Mouse (Mus musculus): ENCODE data around the gene Hirip3. TPM values are rescaled to one million over a fixed set of nuclear protein-coding genes. Genes with fewer than 3 reads are reported as not detected.

The Hirip3 gene
- polyA plus RNA-seq (2015; fragmentation: Nextera tagmentation; extraction: Ambion mirVana), result 32.6 and 42.7 TPM in 2 replicates

DNA sequence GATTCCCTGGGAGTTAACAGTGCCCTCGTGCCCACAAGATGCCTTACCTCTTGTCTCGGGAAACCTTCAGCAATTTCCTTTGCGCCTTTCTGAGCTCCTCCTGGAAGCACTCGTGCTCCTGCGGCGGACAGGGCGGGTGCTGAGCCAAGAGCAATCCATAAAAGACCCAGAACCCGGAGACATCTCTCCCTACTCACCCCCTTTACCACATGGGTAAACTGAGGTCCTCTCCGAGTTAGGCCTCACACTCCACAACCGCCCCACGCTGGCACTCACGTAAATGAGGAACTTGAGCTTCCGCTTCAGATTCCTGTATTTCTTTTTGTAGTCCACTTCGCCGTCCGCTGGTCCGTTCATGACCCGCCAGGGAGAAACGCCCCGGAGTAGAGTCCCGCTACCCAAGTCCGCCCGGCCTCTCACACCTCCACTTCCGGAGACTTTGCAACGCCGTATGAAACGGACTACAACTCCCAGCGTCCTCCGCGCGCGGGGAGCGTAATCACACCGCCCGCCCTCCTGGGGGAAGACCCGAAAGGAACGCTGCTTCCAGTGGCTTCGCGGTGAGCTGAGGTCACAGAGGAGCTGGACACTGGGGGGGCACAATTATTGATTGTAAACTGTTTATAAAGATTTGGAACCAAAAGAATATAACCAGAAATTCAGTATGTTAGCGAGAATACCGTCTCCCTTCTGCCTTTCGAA lies at the start of gene Hirip3:
Gene Hirip3, plus strand, starts transcription at position 544 of the 702 bp plus-strand sequence.
- Histone ChIP-seq H3K4me3 (ENCODE audit: low read length) (peak within 1 kb of the TSS; percentile 75), H3K27ac (ENCODE audit: low read length) (peak within 1 kb of the TSS; percentile 90), H3K9ac (replicated peaks; ENCODE audit: low read length) (peak within 1 kb of the TSS; percentile 67), H3K36me3 (ENCODE audit: insufficient read depth, low read length) (peaks cover 44% of the 10 kb centered on the region), H3K4me1 (ENCODE audit: insufficient read depth, low read length) (peaks cover 26% of the 10 kb centered on the region), H3K9me3 (ENCODE audit: low read length) (no peaks in the 10 kb centered on the region), H3K4me2 (replicated peaks; ENCODE audit: low read depth, low read length) (peak within 1 kb of the TSS; percentile 68), H3K27me3 (ENCODE audit: insufficient read depth, low read length) (no peaks in the 10 kb centered on the region)
- under 1% methylated on average over 42 of the region's 42 CpGs for WGBS
- ATAC-seq (ENCODE audit: low FRiP score, low TSS enrichment), result peak; percentile 93

DNA sequence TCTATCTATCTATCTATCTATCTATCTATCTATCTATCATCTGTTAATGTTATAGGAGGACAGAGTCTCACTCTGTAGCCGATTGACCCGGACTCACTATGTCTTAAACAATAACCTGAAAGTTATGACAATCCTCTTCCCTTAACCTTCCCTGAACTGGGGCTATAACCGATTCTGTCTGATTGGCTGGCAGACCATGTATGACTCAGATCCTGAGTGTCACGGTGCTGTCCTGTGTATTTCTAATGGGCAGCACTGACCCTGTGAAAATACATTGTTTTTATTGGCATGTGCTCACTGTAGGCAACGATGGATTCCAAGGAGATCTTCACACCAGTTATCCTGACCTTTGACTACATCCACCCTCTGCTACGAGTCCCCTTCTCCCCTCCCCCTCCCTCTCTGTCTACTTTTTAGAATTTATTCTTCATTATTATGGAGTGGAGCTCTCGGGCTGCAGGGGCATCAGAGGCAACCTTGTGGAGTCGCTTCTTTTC lies 46.0 kb upstream of the Hirip3 start:
- H3K4me1 ChIP-seq (ENCODE audit: insufficient read depth, low read length), result no peaks in the 10 kb centered on the region
- WGBS, result 56% methylated on average over 8 of the region's 8 CpGs
- H3K9ac ChIP-seq (replicated peaks; ENCODE audit: low read length), result no peak overlapping the region
- no peak overlapping the region for H3K4me2 ChIP-seq (replicated peaks; ENCODE audit: low read depth, low read length)
- no peaks in the 10 kb centered on the region for H3K27me3 ChIP-seq (ENCODE audit: insufficient read depth, low read length)
- H3K9me3 ChIP-seq (ENCODE audit: low read length), result peaks cover 5% of the 10 kb centered on the region; the same call in 1 of the 2 replicates
- no peak overlapping the region for H3K4me3 ChIP-seq (ENCODE audit: low read length)
- H3K36me3 ChIP-seq (ENCODE audit: insufficient read depth, low read length), result no peaks in the 10 kb centered on the region
- ATAC-seq (ENCODE audit: low FRiP score, low TSS enrichment), result no peak
- H3K27ac ChIP-seq (ENCODE audit: low read length), result no peak overlapping the region

DNA sequence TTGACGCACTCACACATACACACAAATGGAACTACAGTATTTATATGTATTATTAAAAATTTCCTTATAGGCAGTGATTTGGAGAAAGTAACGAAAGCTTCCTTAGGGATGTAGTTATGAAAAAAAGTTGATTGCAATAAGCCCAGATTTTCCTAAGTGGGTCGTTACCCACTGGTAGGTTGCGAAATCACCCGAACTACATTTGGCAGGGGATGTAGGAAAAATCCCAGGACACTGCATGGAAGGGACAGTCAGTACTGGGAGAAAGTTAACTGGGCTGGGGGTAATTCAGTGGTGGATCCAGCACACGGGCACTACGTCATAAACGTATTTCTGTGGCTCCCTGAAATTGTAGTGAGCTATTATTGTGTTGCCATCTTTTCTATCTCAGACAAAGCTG lies 45.3 kb upstream of the Hirip3 start:
- ATAC-seq (ENCODE audit: low FRiP score, low TSS enrichment), result no peak
- Histone ChIP-seq H3K9ac (replicated peaks; ENCODE audit: low read length) (no peak overlapping the region), H3K27me3 (ENCODE audit: insufficient read depth, low read length) (no peaks in the 10 kb centered on the region), H3K4me3 (ENCODE audit: low read length) (no peak overlapping the region), H3K27ac (ENCODE audit: low read length) (no peak overlapping the region), H3K9me3 (ENCODE audit: low read length) (peaks cover 5% of the 10 kb centered on the region; the same call in 1 of the 2 replicates), H3K4me1 (ENCODE audit: insufficient read depth, low read length) (no peaks in the 10 kb centered on the region), H3K36me3 (ENCODE audit: insufficient read depth, low read length) (no peaks in the 10 kb centered on the region), H3K4me2 (replicated peaks; ENCODE audit: low read depth, low read length) (no peak overlapping the region)
- WGBS, result 90% methylated on average over 8 of the region's 8 CpGs

DNA sequence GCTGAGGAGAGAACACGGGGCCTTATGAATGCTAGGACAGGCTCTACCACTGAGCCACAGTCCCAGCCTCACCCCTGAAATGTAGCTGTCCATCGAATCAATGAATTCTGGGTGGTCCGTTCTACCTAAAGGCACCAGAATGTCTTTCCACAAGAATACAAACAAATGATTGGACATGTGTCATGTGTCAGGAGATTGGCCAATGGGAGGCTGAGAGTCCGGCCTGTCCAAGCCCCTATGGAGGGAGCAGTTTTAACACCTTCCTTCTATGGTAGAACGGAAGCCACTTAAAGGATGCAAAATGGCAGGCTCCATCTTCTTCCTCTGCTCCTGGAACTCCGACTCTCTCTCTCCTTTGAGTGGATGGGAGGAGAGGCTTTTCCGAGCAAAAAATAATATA lies 44.2 kb upstream of the Hirip3 start:
- Histone ChIP-seq H3K9ac (replicated peaks; ENCODE audit: low read length) (no peak overlapping the region), H3K4me2 (replicated peaks; ENCODE audit: low read depth, low read length) (no peak overlapping the region), H3K27me3 (ENCODE audit: insufficient read depth, low read length) (no peaks in the 10 kb centered on the region), H3K9me3 (ENCODE audit: low read length) (peaks cover 5% of the 10 kb centered on the region; the same call in 1 of the 2 replicates), H3K4me3 (ENCODE audit: low read length) (no peak overlapping the region), H3K27ac (ENCODE audit: low read length) (no peak overlapping the region), H3K36me3 (ENCODE audit: insufficient read depth, low read length) (no peaks in the 10 kb centered on the region), H3K4me1 (ENCODE audit: insufficient read depth, low read length) (no peaks in the 10 kb centered on the region)
- no peak for ATAC-seq (ENCODE audit: low FRiP score, low TSS enrichment)
- 82% methylated on average over 7 of the region's 7 CpGs for WGBS

DNA sequence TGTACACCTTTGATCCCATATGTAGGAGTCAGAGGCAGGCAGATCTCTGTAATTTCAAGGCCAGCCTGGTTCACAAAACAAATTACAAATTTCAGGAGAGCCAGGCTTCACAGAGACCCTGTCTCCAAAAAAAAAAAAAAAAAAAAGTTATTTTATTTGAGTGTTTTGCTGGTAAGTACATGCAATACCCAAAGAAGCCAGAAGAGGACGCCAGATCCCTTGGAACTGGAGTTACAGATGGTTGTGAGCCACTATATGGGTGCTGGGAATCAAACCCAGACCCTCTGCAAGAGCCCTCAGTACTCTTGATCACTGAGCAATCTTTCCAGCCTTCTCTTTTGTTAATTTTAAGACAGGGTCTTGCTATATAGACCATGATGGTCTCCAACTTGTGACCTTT lies 43.0 kb upstream of the Hirip3 start:
- Histone ChIP-seq H3K9me3 (ENCODE audit: low read length) (peaks cover 5% of the 10 kb centered on the region; the same call in 1 of the 2 replicates), H3K27ac (ENCODE audit: low read length) (no peak overlapping the region), H3K36me3 (ENCODE audit: insufficient read depth, low read length) (no peaks in the 10 kb centered on the region), H3K27me3 (ENCODE audit: insufficient read depth, low read length) (peaks cover 7% of the 10 kb centered on the region; the same call in 1 of the 2 replicates), H3K4me3 (ENCODE audit: low read length) (no peak overlapping the region), H3K4me2 (replicated peaks; ENCODE audit: low read depth, low read length) (no peak overlapping the region), H3K4me1 (ENCODE audit: insufficient read depth, low read length) (peaks cover 7% of the 10 kb centered on the region), H3K9ac (replicated peaks; ENCODE audit: low read length) (no peak overlapping the region)
- no peak for ATAC-seq (ENCODE audit: low FRiP score, low TSS enrichment)
- WGBS, result 29% methylated on average over 1 of the region's 1 CpGs

DNA sequence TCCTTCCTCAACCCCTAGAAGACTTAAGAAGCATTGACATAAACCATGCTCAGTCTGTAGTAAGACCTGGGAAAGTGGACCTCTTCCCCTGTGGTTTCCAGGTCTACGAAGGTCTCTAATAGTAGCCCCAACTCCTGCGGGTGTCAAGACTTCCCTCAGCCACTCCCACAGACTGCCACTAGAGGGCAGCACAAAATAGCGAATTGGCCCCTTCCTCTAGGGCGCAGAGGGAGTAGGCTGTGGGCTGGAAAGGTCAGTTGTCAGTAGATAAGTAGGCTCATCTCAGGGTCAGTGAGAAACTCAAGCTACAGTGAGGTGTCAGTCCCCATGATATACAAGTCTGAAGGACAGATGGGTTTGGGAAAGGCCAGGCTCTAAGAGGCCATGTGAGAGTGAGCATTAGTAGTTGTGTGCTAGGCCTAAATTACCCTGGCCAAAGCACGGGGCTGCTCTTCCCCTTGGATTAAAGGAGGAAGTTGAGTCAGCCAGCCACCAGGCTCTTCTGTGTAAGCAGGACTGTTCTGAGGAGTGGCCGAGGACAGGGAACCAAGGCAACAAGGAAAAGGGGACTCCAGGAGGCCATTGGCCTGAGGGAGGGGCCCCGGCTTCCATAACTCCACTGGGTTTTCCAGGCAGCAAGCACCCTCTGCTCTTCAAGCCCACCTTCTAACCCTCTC lies 39.8 kb upstream of the Hirip3 start:
- H3K4me2 ChIP-seq (replicated peaks; ENCODE audit: low read depth, low read length), result no peak overlapping the region
- no peaks in the 10 kb centered on the region for H3K36me3 ChIP-seq (ENCODE audit: insufficient read depth, low read length)
- ATAC-seq (ENCODE audit: low FRiP score, low TSS enrichment), result peak; percentile 44; the same call in 1 of the 2 replicates
- H3K9me3 ChIP-seq (ENCODE audit: low read length), result peaks cover 5% of the 10 kb centered on the region; the same call in 1 of the 2 replicates
- no peak overlapping the region for H3K4me3 ChIP-seq (ENCODE audit: low read length)
- H3K27me3 ChIP-seq (ENCODE audit: insufficient read depth, low read length), result peaks cover 18% of the 10 kb centered on the region
- peaks cover 7% of the 10 kb centered on the region for H3K4me1 ChIP-seq (ENCODE audit: insufficient read depth, low read length)
- WGBS, result 24% methylated on average over 7 of the region's 7 CpGs
- H3K9ac ChIP-seq (replicated peaks; ENCODE audit: low read length), result no peak overlapping the region
- H3K27ac ChIP-seq (ENCODE audit: low read length), result no peak overlapping the region

DNA sequence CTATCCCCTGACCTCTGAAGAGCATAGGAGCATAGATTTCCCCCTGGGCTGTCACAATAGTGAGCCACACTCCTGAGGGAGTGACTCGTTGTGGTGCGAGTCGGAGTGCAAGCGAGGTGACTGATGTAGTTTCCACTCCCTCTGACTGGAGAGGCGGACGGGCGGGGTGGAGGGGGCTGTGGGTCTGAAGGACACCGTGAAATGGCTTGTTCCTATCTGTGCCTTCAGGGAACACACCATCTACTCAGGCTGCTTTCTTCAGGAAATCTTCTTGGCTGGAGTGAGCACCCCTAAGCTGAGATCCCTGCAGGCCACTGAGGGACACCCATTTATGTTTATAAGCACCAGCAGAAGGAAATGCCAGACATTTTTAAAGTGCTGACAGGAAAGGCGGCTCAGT lies 39.0 kb upstream of the Hirip3 start:
- no peak overlapping the region for H3K9ac ChIP-seq (replicated peaks; ENCODE audit: low read length)

DNA sequence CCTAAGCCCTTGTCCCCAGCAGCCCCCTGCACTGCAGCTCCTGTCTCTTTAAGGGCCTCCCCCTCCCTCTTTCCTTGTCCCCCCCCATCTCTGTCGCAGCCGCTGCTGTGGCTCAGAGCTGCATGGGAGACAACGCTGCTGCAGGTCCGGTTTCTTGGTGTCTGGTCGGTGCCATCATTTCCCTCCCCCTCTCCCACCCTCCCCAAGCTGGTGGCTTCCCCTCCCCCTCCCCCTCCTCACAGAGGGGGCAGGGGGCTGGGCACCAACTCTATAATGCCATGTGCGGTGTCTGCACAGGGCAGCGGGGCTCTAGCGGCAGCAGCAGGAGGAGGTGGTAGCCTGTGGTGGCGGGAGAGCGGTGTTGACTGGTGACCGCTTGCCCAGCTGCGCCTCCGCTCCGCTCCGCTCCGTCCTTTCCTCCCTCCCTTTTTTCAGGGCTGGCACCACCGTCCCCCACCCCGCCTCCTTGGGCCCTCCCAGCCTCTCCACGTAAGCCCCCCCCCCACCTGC lies 38.5 kb upstream of the Hirip3 start:
- Histone ChIP-seq H3K4me1 (ENCODE audit: insufficient read depth, low read length) (peaks cover 7% of the 10 kb centered on the region), H3K27ac (ENCODE audit: low read length) (no peak overlapping the region), H3K27me3 (ENCODE audit: insufficient read depth, low read length) (peaks cover 18% of the 10 kb centered on the region), H3K9ac (replicated peaks; ENCODE audit: low read length) (peak overlapping the region; percentile 46; the same call in 1 of the 2 replicates), H3K4me2 (replicated peaks; ENCODE audit: low read depth, low read length) (peak overlapping the region; percentile 59), H3K9me3 (ENCODE audit: low read length) (peaks cover 5% of the 10 kb centered on the region; the same call in 1 of the 2 replicates), H3K4me3 (ENCODE audit: low read length) (peak overlapping the region; percentile 34), H3K36me3 (ENCODE audit: insufficient read depth, low read length) (no peaks in the 10 kb centered on the region)
- no peak for ATAC-seq (ENCODE audit: low FRiP score, low TSS enrichment)
- 0% methylated on average over 9 of the region's 19 CpGs for WGBS

More for the DNA sequence above, 39.0 kb upstream of the Hirip3 start:
- H3K36me3 ChIP-seq (ENCODE audit: insufficient read depth, low read length), result no peaks in the 10 kb centered on the region
- no peak overlapping the region for H3K27ac ChIP-seq (ENCODE audit: low read length)
- H3K4me1 ChIP-seq (ENCODE audit: insufficient read depth, low read length), result peaks cover 7% of the 10 kb centered on the region
- peaks cover 18% of the 10 kb centered on the region for H3K27me3 ChIP-seq (ENCODE audit: insufficient read depth, low read length)
- no peak for ATAC-seq (ENCODE audit: low FRiP score, low TSS enrichment)
- H3K9me3 ChIP-seq (ENCODE audit: low read length), result peaks cover 5% of the 10 kb centered on the region; the same call in 1 of the 2 replicates
- no peak overlapping the region for H3K4me3 ChIP-seq (ENCODE audit: low read length)
- WGBS, result 14% methylated on average over 9 of the region's 9 CpGs
- H3K4me2 ChIP-seq (replicated peaks; ENCODE audit: low read depth, low read length), result peak overlapping the region; percentile 59; the same call in 1 of the 2 replicates

DNA sequence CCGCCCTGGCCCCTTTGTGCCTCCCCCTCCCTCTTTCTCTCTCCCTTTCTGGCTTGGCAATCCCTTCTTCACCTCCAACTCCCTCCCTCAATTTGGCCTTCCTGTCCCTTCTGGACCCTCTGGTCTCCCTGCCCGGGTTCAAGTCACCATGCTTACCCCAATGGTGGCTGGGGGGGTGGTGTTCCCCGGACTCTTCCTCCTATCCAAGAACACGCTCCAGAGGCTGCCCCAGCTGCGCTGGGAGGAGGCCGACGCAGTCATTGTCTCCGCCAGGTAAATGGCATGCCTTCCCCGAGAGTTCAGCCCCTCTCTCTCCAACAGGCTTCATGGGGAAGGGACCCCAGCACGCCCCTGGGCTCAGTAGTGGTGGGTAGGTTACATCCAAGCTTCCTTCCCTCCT lies 37.8 kb upstream of the Hirip3 start:
- H3K9ac ChIP-seq (replicated peaks; ENCODE audit: low read length), result no peak overlapping the region
- no peak overlapping the region for H3K4me3 ChIP-seq (ENCODE audit: low read length)
- no peak overlapping the region for H3K27ac ChIP-seq (ENCODE audit: low read length)
- peaks cover 18% of the 10 kb centered on the region for H3K27me3 ChIP-seq (ENCODE audit: insufficient read depth, low read length)
- peaks cover 7% of the 10 kb centered on the region for H3K4me1 ChIP-seq (ENCODE audit: insufficient read depth, low read length)
- peaks cover 3% of the 10 kb centered on the region; the same call in 1 of the 2 replicates for H3K9me3 ChIP-seq (ENCODE audit: low read length)
- H3K36me3 ChIP-seq (ENCODE audit: insufficient read depth, low read length), result no peaks in the 10 kb centered on the region
- no peak for ATAC-seq (ENCODE audit: low FRiP score, low TSS enrichment)
- no peak overlapping the region for H3K4me2 ChIP-seq (replicated peaks; ENCODE audit: low read depth, low read length)
- 16% methylated on average over 10 of the region's 10 CpGs for WGBS

Measured in kidney, embryonic 16.5 days (tissue).